Mouse (Mus musculus) liver, embryonic 16.5 days (tissue): ENCODE results near the gene Hdac10. TPM values are rescaled to one million over a fixed set of nuclear protein-coding genes. Genes with fewer than 3 reads are reported as not detected.
A peak's percentile ranks its signal among the peaks of the same experiment; 100 is the strongest.

Experiments
- ATAC-seq: fragments of 200-750 bp; cut with Nextera tagmentation; 2 replicates; pipeline ENCODE4 v1.8.0; 2017; ENCODE audit warnings: low read depth, mild to moderate bottlenecking, moderate number of reproducible peaks, moderate library complexity
- H3K27ac ChIP-seq: fragments of 300-500 bp; sonication (generic); 2 replicates; pipeline ENCODE4 v1.5.1; 2014; ENCODE audit warnings: mild to moderate bottlenecking, low read length
- H3K27me3 ChIP-seq: fragments of 300-500 bp; sonication (generic); 2 replicates; pipeline ENCODE4 v1.6.1; 2014; ENCODE audit warnings: low read depth, low read length, mixed read lengths; ENCODE audit not compliant: control insufficient read depth, insufficient read depth
- H3K36me3 ChIP-seq: fragments of 300-500 bp; sonication (generic); 2 replicates; pipeline ENCODE4 v1.6.1; 2014; ENCODE audit warnings: mild to moderate bottlenecking; ENCODE audit not compliant: control insufficient read depth, insufficient read depth
- H3K4me1 ChIP-seq: fragments of 300-500 bp; sonication (generic); 2 replicates; pipeline ENCODE4 v1.6.1; 2014; ENCODE audit warnings: low read depth, low read length, mixed read lengths; ENCODE audit not compliant: control insufficient read depth
- H3K4me2 ChIP-seq: fragments of 300-500 bp; sonication (generic); 2 replicates; pipeline ENCODE4 v1.6.1; 2014; ENCODE audit warnings: low read depth, low read length, mixed read lengths
- H3K4me3 ChIP-seq: fragments of 300-500 bp; sonication (generic); 2 replicates; pipeline ENCODE4 v1.5.1; 2014; ENCODE audit warnings: low read depth, mild to moderate bottlenecking, low read length
- H3K9ac ChIP-seq: fragments of 300-500 bp; sonication (generic); 2 replicates; pipeline ENCODE4 v1.6.1; 2014; ENCODE audit warnings: low read depth, low read length
- H3K9me3 ChIP-seq: fragments of 300-500 bp; sonication (generic); replicated peaks from 2 replicates; pipeline ENCODE4 v1.6.1; 2016; ENCODE audit warnings: low read length; ENCODE audit not compliant: control insufficient read depth
- WGBS: fragments of 180-500 bp; shearing (Covaris S2); extraction: QIAGEN DNeasy Blood & Tissue Kit; methylation state at CpG from one replicate; pipeline ENCODE4 v1.1.7; 2014; ENCODE audit not compliant: insufficient replicate concordance; 5-methylcytosine and 5-hydroxymethylcytosine counted together
- polyA plus RNA-seq: library from polyadenylated mRNA; unstranded; fragments of >200 nt; fragmentation: Nextera tagmentation; extraction: Ambion mirVana; gene quantifications from 2 replicates; pipeline ENCODE4 v1.2.1, GENCODE M21; 2015

Hdac10 gene
- polyA plus RNA-seq, 1 experiment from 2014 or later, result 9.7 TPM

DNA sequence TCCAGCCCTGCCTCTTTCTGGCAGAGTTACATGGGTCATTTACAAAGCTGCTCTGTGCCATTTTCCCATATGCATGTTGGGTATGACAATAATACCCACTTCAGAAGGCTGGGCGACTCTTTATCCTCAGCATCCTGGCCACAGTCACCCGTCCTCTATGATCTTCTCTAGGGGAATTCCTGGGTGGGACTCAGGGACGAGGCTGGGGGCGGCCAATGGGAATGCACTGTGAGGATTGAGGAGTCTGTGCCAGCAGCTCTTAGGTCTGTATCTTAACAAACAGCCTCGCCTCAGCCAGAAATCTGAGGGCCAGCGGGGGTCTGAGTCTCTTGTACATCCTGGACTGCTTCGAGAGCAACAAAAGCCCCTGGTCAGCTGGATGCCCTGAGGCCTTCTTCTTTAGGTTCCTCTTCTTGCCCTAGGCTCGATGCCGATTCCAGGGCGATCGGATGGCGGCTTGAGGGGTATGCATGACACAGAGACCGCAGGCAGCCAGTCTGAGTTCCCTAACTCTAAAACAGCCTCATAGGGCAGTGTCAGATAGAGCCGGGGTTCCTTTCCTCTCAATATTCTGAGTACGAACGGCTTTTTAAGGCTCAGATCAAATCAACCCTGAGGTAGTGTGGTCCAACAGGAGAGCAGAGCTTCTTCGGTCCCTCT lies 43.9 kb upstream of the Hdac10 start:
- Histone ChIP-seq H3K9ac (peak overlapping the region; percentile 55), H3K27ac (peak overlapping the region; percentile 66), H3K27me3 (peaks cover 31% of the 10 kb centered on the region), H3K9me3 (no peaks in the 10 kb centered on the region), H3K36me3 (peaks cover under 1% of the 10 kb centered on the region; the same call in 1 of the 2 replicates), H3K4me1 (peaks cover 49% of the 10 kb centered on the region), H3K4me3 (peak overlapping the region; percentile 59), H3K4me2 (peak overlapping the region; percentile 72)
- 31% methylated on average over 17 of the region's 17 CpGs for WGBS
- ATAC-seq, result no peak

GRCm38 (mm10) chr15:89171526-89172051 lies 43.1 kb upstream of the Hdac10 start:
- no peak overlapping the region for H3K27ac ChIP-seq

DNA sequence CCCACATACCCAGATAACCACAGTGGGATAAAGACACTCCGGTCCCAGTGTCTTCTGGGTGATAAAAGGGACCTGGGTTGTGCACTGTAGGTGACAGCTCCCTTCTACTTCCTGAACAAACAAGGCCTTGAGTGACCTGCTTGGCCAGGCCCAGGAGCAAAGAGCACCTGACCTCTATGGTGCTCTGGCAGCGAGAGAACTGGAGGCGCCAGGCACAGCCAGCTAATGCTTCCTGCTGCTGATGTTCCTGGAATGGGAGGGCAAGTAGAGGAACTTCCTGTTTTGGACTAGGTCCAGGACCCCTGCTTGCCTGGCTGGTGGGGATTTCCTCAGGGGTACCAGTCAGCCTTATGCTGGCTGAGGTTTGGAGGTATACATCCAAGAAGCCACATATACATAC lies 41.6 kb upstream of the Hdac10 start:
- Histone ChIP-seq H3K4me3 (no peak overlapping the region), H3K4me2 (no peak overlapping the region), H3K36me3 (peaks cover 8% of the 10 kb centered on the region; the same call in 1 of the 2 replicates), H3K4me1 (peaks cover 37% of the 10 kb centered on the region), H3K27ac (0 out of 2 replicates have a peak overlapping the region, but pooled peaks have one; percentile 1), H3K9ac (no peak overlapping the region), H3K9me3 (no peaks in the 10 kb centered on the region), H3K27me3 (peaks cover 31% of the 10 kb centered on the region)
- peak; percentile 52 for ATAC-seq
- WGBS, result 41% methylated on average over 3 of the region's 3 CpGs

More at GRCm38 (mm10) chr15:89171526-89172051, 43.1 kb upstream of the Hdac10 start:
- H3K9ac ChIP-seq, result no peak overlapping the region
- peaks cover 31% of the 10 kb centered on the region for H3K27me3 ChIP-seq
- H3K36me3 ChIP-seq, result peaks cover 6% of the 10 kb centered on the region; the same call in 1 of the 2 replicates
- 65% methylated on average over 5 of the region's 5 CpGs for WGBS
- H3K4me2 ChIP-seq, result no peak overlapping the region
- no peak for ATAC-seq
- peaks cover 41% of the 10 kb centered on the region for H3K4me1 ChIP-seq
- no peak overlapping the region for H3K4me3 ChIP-seq
- no peaks in the 10 kb centered on the region for H3K9me3 ChIP-seq

- peaks cover 8% of the 10 kb centered on the region; the same call in 1 of the 2 replicates for H3K36me3 ChIP-seq
- H3K9me3 ChIP-seq, result no peaks in the 10 kb centered on the region
- H3K9ac ChIP-seq, result no peak overlapping the region
- H3K27ac ChIP-seq, result 0 out of 2 replicates have a peak overlapping the region, but pooled peaks have one; percentile 1
- 48% methylated on average over 10 of the region's 10 CpGs for whole genome bisulfite sequencing
- peak; percentile 25; the same call in 1 of the 2 replicates for ATAC-seq
- peaks cover 35% of the 10 kb centered on the region for H3K4me1 ChIP-seq
- no peak overlapping the region for H3K4me3 ChIP-seq
- no peak overlapping the region for H3K4me2 ChIP-seq
- peaks cover 28% of the 10 kb centered on the region for H3K27me3 ChIP-seq
These were observed 40.9 kb upstream of the Hdac10 start for GRCm38 (mm10) chr15:89169431-89169830.

DNA sequence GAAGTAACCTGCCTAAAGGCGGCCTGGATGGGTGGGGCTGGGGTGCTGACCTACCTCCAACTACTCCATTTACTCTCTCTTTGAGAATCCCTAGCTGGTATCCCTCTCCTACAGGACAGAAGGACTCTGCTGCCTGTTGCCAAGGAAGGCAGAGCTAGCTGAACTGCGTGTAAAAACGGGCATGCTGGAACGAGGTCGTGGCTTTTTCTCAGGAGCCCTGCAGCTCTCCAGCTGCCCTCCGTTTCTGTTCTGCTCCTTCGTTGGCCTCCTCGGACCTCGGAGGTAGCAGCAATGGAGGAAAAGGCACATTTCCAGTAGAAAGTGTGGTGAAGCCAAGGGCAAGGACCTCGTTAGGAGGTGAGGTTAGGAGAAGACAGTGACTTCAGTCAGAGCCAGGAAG lies 40.4 kb upstream of the Hdac10 start:
- Histone ChIP-seq H3K27me3 (peaks cover 23% of the 10 kb centered on the region), H3K4me2 (no peak overlapping the region), H3K36me3 (peaks cover 8% of the 10 kb centered on the region; the same call in 1 of the 2 replicates), H3K4me3 (no peak overlapping the region), H3K9ac (no peak overlapping the region), H3K27ac (no peak overlapping the region), H3K4me1 (peaks cover 31% of the 10 kb centered on the region), H3K9me3 (no peaks in the 10 kb centered on the region)
- no peak for ATAC-seq
- WGBS, result 62% methylated on average over 10 of the region's 10 CpGs

DNA sequence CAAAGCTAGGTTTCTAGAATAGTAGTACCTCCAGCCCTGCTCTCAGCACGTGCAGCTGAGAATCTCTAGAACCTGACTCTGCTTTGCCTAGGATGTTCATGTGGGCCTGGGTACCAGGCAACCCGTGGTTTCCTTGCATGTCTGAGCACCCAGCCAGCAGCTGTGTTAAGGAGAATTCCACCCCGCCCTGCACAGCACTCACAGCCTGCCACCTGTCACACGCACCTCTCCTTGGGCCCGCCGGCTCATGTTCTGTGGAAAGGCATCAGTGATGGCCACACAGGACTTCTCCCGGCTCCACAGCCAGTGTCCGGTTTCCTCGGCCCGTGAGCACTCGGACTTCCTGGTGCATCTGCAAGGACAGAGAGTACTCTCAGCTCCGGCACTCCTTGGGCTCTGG lies 37.0 kb upstream of the Hdac10 start:
- H3K9ac ChIP-seq, result no peak overlapping the region
- H3K27me3 ChIP-seq, result no peaks in the 10 kb centered on the region
- ATAC-seq, result no peak
- 71% methylated on average over 12 of the region's 12 CpGs for WGBS
- H3K36me3 ChIP-seq, result peaks cover 8% of the 10 kb centered on the region; the same call in 1 of the 2 replicates
- no peak overlapping the region for H3K27ac ChIP-seq
- no peaks in the 10 kb centered on the region for H3K9me3 ChIP-seq
- no peak overlapping the region for H3K4me2 ChIP-seq
- no peak overlapping the region for H3K4me3 ChIP-seq
- H3K4me1 ChIP-seq, result peaks cover 13% of the 10 kb centered on the region

GRCm38 (mm10) chr15:89161397-89161796 lies 32.9 kb upstream of the Hdac10 start:
- no peak overlapping the region for H3K4me3 ChIP-seq
- H3K9ac ChIP-seq, result no peak overlapping the region
- 63% methylated on average over 9 of the region's 9 CpGs for WGBS
- peaks cover 1% of the 10 kb centered on the region; the same call in 1 of the 2 replicates for H3K36me3 ChIP-seq
- no peak for ATAC-seq
- H3K4me2 ChIP-seq, result no peak overlapping the region
- no peaks in the 10 kb centered on the region for H3K4me1 ChIP-seq
- H3K27me3 ChIP-seq, result no peaks in the 10 kb centered on the region
- no peak overlapping the region for H3K27ac ChIP-seq
- no peaks in the 10 kb centered on the region for H3K9me3 ChIP-seq

DNA sequence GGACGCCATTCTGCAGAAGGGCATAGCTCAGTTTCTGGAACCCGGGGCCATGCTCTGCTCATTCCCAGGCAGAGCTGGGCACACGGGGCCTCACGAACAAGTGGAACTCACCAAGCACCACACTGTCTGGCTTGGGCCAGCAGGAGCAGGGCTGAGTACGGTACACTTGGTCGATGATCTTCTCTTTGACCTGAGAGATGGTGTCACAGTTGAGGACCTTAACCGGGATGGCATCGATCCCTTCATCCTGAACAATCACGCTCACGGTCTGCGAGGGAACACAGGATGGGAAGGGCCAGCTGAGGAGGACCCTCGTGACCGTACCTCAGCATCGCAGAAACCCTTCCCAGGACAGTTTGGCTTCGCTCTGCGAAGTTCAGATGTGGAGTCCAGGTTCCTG lies 30.0 kb upstream of the Hdac10 start:
- no peak for ATAC-seq

GRCm38 (mm10) chr15:89157954-89158353 lies 29.5 kb upstream of the Hdac10 start:
- no peaks in the 10 kb centered on the region for H3K9me3 ChIP-seq
- no peak overlapping the region for H3K9ac ChIP-seq
- H3K36me3 ChIP-seq, result peaks cover 3% of the 10 kb centered on the region; the same call in 1 of the 2 replicates
- no peaks in the 10 kb centered on the region for H3K27me3 ChIP-seq
- WGBS, result 50% methylated on average over 7 of the region's 7 CpGs
- H3K4me3 ChIP-seq, result no peak overlapping the region
- no peak overlapping the region for H3K27ac ChIP-seq
- H3K4me1 ChIP-seq, result no peaks in the 10 kb centered on the region
- H3K4me2 ChIP-seq, result no peak overlapping the region
- no peak for ATAC-seq

More for the DNA sequence above, 30.0 kb upstream of the Hdac10 start:
- no peak overlapping the region for H3K4me3 ChIP-seq
- no peak overlapping the region for H3K4me2 ChIP-seq
- H3K36me3 ChIP-seq, result peaks cover 3% of the 10 kb centered on the region; the same call in 1 of the 2 replicates
- no peak overlapping the region for H3K27ac ChIP-seq
- no peaks in the 10 kb centered on the region for H3K27me3 ChIP-seq
- no peaks in the 10 kb centered on the region for H3K9me3 ChIP-seq
- no peaks in the 10 kb centered on the region for H3K4me1 ChIP-seq
- H3K9ac ChIP-seq, result no peak overlapping the region
- 83% methylated on average over 16 of the region's 16 CpGs for WGBS
